Mouse (Mus musculus): ENCODE results near the gene Daam1. TPM values are rescaled to one million over a fixed set of nuclear protein-coding genes. Genes with fewer than 3 reads are reported as not detected.
"Not testable (repeated sequence)": the region's sequence is repeated elsewhere in the genome, so short reads cannot be mapped to it uniquely, and the experiment has no call there.

The Daam1 gene
- total RNA-seq, 4 experiments from 2014 or later, result 62.2 to 67.0 (median 64.0) TPM

DNA sequence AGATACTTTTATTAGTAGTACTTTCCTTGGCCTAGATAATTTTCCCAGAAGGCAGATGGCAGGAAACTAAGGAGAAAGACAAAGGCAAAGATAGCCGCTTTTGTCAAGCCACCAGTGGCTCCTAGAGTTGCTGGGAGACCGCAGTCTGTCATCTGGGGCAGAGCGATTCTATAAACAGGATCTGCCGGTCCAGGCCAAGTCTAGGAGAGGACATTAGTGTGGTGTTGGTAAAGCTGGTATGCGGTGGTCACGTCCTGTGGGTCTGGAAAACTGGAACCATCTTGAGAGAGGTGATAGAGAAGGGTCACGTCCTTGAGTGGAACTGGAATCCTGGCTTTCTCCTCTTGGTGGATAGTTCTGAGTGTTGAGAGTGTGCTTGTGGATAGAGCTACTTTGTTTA, 3.2 kb downstream of the Daam1 start:
- DNase-seq (ENCODE audit: low spot score in 2 of 2), result no peak

DNA sequence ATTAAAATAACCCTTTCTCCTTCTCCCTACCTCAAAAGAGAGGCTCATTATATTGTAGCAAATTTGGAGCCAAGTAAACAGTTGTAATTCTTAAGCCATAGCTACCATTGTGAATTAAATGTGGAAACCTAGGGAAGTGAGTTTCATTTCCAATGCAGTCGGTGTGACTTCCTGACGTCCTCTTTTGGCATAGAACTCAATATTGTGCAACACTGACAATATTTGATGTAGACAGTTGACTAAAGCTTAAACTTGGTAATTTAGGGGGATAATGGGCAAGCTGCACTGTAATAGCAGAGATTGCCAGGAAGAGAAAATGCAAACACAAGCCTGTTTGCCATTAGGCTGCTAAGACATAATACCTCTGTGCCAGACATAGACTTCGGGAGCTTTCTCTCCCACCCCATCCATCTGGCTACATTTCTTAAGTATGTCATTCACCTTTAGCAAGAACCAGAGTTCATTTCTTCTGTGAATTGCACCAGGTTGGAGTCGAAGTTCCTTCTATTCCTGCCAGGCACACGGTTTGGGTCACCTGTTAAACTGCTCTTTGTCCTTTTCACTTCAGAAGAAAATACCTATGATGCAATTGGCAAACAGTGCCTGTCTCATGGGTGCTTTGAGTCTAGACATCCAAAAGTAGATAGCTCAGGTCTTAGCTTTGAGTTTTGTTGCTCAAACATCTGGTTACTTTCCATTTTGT, 5.2 kb downstream of the Daam1 start:
- no peak for DNase-seq (ENCODE audit: low spot score in 2 of 2)

DNA sequence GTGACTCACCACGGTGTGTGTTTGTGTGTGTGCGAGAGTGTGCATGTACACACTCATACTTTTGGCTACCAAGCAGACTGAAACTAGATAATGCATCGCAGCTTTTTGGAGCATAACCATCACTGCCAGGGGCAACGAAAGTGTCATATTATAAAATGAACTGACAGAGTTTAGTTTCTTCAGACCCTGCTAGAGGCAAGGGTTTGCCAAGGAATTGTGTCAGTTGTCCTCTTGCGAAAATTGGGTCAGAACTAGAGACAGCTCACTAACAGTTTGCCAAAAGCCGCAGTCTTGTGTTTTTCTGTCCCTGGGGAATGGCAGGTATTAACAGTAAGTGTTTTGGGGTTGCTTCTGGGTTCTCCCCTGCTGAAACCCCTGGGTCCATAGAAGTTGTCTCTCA, 5.9 kb downstream of the Daam1 start:
- DNase-seq (ENCODE audit: low spot score in 2 of 2), result no peak

DNA sequence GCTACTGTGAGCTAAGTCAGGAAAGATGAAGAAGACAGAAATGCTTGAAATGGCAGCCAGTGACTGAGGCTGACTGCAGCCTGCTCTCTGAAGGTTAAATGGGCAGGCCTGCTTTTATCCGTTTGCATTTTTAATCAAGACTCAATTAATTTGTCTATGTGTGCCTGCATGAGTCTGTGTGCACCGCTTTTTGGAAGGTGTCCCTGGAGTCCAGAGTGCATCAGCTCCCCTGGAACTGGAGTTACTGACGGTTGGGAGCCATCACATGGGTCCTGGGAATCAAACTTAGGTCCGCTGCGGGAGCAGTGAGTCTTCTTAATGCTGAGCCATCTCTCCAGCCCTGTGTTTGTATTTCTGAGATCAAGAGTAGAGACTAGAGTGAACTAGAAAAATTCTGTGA, 6.7 kb downstream of the Daam1 start:
- no peak for DNase-seq (ENCODE audit: low spot score in 2 of 2)

DNA sequence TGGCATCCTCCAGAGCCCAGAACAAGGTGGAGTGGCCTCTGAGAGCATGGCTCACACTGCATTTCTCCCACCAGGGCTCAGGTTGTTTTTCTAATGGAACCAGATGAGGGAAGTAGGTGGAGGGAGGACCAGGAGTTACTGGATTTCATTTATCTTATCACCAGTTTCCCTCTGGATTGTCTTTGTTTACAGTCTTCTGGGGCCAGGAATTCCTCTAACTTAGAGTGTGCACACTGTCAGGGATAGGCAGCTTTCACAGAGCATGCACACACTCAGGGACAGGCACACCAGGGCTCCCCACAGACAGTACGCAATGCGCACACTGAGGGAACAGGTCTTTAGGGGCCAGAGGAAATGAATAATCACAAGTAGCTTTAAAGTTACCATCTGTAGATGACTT, 7.4 kb downstream of the Daam1 start:
- no peak for DNase-seq (ENCODE audit: low spot score in 2 of 2)

DNA sequence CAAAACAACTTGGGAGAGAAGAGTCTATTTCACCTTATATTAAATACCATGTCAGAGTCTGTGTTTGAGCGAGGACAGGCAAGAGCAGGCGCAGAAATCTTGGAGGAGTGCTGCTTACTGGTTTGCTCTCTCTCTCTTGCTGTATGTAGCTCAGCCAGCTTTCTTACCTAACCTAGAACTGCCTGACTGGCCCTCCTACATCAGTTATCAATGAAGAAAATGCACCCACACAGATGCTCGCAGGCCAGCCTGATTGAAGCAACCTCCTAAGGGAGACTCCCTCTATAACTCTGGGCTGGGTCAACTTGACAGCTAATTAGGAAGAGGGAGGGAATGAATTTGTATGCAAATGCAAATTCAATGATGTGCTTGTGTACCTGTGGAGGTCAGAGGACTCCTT, 8.8 kb downstream of the Daam1 start:
- no peak for DNase-seq (ENCODE audit: low spot score in 2 of 2)

DNA sequence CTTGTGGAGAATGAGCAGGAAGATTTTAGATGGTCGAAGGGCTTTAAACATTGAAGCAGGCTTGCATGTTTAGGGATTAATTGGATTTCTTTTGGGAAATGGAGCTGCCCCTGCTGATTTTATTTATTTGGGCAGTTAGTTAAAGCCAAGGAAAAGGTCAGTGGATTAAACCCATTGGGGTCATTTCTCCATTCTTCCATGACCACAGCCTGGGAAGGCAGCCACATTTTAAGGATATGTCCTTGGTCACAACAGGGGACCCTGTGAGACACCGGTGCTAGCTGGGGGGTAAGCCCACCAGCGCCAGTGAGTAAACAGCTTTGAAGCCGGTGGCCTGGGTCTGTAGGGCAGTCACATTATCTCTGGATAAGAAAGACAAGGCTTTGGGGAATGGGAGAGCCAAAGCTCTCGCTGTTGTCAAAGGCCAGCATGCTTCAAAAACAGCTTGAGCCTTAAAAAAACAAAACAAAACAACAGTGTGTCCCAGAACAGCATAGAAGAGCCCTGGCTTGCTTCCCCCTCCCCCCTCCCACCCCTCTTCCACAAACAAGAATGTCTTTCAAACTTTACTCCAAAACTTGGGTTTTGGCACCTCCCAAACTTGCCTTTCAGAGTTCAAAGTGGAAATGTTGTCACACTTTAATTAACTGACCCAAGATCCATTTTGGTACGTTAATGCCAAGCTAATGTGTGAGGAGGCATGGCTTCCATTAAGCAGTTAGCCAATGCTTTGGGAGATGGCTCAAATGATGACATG, 9.7 kb downstream of the Daam1 start:
- no peak for DNase-seq (ENCODE audit: low spot score in 2 of 2)

DNA sequence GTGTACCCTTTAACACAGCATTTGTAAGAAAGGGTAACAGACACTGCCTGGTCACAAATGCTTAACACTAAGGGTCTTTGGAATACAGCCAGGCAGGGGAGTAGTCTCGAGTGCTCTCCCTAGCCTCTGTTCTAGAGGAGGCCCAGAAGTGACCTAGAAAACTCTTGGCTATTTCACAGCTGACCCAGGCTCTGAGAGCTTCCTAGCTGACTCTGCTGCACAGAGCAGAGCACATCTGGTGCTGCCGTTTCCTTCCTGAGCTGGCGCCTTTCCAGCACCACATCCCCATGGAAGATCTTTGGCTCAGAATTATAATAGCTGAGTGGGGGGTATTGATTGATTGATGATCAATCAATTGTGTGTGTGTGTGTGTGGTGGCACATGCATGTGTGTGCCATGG, 11.1 kb downstream of the Daam1 start:
- no peak for DNase-seq (ENCODE audit: low spot score in 2 of 2)

DNA sequence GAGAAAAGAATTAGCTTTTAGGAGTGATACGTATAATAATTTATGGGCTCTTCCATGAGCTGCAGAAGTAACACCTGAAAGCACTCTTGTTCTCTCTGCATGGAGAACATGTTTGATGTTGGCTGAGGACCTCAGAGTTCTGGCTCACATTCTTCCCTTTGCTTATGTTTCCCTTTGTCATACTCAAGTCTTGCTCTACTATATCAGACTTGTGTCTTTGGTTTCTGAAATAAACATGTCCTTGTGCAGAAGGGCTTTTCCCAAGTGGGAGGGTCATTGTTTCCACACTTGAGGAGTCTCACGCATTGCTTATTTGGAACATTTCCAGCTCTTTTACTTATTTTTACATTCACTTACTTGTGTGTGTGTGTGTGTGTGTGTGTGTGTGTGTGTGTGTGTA, 11.7 kb downstream of the Daam1 start:
- DNase-seq (ENCODE audit: low spot score in 2 of 2), result no peak

DNA sequence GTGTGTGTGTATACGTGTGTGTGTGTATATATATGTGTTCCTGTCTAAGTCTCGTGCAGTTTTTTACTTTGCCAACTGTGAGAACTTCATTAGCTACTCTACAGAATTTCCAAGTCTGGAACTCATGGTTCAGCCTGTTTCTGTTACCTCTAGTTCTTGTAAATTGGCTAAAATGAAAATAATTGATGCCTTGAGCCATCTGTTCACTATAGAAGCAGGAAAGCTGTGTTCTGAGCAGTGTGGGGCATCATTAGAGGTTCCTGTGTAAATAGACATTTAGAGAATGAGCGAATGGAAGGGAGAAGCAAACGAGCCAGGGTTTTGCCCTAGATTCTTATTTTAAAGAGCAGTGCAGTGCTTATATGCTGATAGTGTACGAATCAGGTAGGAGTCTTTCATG, 14.6 kb downstream of the Daam1 start:
- no peak for DNase-seq (ENCODE audit: low spot score in 2 of 2)

DNA sequence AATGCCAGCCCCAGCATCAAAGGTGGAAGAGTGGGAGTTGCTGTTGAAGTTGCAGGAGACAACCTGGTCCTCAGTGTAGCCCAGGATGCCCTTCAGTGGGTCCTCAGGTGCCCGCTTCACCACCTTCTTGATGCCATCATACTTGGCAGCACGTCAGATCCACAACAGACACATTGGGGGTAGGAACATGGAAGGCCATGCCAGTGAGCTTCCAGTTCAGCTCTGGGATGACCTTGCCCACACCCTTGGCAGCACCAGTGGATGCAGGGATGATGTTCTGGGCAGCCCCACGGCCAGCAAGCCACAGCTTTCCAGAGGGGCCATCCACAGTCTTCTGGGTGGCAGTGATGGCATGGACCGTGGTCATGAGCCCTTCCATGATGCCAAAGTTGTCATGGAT, 15.5 kb downstream of the Daam1 start:
- DNase-seq (ENCODE audit: low spot score in 2 of 2), result not testable (repeated sequence)

DNA sequence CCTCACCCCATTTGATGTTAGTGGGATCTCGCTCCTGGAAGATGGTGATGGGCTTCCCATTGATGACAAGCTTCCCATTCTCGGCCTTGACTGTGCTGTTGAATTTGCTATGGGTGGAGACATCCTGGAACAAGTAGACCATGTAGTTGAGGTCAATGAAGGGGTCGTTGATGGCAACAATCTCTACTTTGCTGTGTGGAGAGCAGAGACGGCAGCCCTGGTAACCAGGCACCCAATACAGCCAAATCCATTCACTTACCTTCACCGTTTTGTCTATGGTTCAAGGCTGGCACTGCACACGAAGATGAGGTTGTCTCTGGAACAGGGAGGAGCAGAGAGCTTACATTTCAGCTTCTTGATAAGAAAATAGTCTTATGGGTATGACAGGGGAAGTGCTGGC, 16.1 kb downstream of the Daam1 start:
- not testable (repeated sequence) for DNase-seq (ENCODE audit: low spot score in 2 of 2)

DNA sequence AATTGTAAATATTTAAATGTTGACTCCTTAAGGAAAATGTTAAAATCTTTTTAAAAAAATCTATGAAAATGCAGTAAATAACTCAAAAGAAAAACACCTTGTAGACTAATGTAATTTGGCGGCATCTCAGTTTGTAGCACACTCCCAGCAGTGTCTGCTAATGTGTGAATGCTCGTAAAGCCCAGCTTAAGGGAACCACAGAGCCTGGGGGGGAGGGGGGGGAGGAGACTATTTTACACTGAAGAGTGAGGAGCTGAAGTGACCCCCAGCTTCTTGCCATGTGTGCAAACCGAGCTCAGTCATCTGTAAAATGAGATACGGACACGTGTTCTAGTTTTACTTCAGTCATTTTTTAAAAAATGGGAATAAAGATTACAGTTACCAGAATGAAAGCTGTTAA, 16.7 kb downstream of the Daam1 start:
- no peak for DNase-seq (ENCODE audit: low spot score in 2 of 2)

DNA sequence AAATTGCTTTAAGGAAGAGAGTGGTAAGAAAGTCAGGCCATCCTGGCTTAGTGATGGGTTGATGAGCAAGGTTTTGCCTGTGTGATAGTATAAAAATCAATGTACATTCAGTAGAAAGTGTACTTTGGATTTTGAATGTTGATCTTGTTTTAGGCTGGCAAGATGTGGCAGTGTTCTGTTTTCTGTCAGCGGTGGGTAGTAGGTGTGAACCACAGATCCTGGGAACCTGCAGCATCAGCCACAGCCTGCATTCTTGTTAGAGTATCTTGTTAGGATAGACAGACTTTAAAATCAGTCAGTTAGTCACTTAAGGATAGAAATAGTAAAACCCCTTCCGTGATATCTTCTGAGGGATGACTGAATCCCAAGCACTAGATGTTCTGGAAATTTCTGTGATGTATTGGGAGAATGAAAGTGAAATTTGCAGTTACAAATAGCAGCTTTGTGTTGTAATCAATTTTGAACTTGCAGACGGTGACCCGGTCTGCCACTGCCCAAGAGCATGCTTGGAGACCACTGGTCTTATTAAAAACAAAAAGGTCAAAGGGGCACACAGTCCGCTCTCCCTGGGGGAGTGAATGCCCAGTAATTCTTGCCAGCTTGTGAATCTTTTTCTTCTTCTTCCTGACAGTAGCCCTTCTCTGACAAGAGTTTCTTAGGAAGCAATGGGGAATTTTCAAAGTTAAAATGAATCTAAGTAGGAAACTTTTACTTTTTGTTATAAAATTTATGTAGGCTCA, 17.3 kb downstream of the Daam1 start:
- no peak for DNase-seq (ENCODE audit: low spot score in 2 of 2)

DNA sequence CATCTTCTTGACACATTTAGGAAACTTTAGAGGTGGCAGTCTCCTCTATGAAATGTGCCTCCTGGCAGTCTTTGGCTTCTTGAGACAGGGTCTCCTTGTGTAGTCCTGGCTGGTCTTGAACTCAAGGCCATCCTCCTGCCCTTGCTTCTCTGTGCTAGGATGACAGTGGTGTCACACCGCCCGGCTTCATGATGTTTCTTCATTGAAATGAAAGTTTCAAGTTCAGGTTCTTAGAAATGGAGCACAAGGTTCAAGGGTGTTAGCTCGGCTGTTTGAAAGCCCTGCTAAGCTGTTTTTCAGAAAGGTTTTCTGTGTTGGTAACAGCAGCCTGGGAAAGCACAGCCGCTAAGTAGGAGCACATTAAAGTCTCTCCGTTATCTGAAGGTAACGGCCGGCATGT, 18.2 kb downstream of the Daam1 start:
- no peak for DNase-seq (ENCODE audit: low spot score in 2 of 2)

DNA sequence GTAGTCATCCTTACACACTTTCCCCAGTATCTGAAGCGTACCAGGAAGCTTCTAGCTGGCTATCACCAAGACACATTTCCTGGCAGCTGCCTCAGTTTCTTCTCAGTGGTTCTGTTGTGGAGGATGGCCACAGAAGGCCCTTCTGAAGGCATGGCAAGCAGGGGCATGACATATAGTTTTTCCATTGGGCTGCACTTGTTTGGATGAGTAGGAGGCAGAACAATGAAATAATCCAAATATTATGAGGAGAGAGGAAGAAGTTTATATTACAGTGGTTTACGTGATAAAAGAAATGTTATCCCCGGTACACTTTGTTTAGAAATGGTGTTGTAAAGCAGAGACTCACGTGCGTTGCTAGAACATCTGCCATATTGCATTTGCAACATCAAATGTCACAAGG, 19.3 kb downstream of the Daam1 start:
- no peak for DNase-seq (ENCODE audit: low spot score in 2 of 2)

DNA sequence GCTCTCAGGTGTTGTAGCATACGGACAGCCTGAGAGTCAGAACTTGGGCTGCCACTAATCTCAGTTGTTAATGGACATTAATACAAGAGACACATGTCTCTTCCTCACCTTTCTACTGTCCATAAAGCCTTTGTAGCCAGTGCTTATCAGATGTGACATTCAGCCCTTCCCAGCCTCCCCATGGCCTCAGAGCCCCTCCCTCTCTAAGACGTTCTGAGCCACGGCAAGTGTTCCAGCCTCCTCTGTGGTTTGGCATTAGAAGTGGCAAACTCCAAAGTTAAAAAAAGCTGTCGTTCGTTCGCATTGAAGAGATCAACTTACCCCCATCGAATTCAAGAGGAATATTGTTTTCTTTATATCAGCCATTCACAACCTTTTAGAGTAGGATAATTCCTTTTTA, 21.8 kb downstream of the Daam1 start:
- DNase-seq (ENCODE audit: low spot score in 2 of 2), result no peak

DNA sequence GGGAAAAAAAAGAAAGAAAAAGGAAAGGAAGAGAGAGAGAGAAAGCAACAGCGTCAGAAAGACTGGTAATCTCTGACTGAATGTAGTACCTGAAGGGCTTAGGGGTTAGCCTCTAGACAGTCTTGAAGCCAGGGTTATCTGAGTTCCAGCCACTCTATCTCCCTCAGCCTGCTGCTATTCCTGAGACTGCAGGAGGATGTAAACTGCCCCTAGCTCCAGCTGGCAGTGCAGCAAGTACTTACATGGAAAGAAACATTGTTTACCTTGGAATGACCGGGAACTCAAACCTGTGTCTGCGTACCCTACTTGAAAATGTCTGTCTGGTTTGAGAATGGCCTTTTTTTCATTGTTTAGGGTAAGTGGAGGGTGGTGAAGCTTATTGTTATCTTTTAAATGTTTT, 22.8 kb downstream of the Daam1 start:
- DNase-seq (ENCODE audit: low spot score in 2 of 2), result no peak

DNA sequence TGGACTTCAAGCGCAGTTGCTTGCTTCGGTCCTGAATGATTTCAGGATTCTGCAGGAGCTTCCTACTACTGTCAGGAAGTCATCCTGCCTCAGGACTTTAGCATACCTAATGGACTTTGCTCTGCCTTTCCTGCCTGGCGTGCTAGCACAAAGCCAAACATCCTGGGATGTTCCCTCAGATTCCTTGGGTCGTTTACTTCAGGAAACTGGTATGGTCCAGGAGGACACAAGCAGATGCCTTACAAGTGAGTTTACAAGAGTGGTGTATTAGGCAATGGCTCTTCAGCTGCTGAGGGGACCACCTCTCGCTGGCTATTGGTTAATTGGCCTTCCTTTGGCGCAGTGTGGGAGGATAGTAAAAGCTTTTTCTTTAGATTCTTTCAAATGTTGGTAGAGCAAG, 23.3 kb downstream of the Daam1 start:
- no peak for DNase-seq (ENCODE audit: low spot score in 2 of 2)

DNA sequence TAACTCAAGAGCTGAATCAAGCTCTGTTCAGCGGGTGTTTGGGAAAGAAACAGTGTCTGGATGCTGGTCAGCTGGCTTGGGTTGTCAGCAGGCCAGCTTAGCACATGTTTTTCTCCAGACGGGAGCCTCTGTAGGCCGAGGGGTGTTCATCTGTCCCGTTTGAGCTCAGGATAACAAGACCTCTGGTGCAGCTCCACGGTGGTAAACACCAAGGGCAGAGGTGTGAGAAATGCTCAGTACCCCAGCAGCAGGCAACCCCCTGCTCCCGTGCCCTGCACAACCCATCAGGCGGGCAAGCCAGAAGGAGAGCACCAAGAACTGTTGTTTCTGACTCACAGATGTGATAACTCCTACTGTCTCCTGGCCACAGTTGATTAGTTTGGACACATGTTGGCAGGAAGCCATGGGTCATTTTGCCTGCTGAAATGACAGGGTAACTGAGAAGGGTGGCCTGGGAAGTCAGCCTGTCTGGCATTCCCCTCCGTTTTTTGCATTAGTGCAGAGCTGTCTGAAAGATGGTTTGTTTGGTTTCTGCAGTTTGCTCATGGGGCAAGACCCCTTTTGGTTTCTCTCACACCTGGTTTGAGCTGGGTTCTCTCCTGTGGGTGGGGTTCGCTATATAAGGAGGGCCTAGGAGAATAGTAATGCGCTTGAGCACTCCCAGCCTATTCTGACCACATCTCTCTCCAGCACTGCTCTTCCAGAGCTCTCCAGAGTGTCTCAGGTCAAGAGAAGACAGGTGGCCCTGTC, 25.0 kb downstream of the Daam1 start:
- peak; percentile 46 to 56 for DNase-seq (ENCODE audit: low spot score in 2 of 2)

DNA sequence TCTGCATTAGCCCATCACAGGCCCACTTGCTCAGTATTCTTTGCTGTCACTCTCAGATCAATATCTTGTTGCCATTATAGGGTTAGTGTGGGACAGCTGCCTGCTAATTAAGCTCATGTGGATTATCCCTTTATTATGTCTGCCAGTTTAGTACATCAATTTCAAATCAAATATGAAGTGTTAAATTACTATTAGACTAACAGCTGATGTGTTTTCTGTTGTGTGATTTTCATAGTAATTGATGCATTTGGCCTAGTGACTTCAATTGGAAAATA, 25.5 kb downstream of the Daam1 start:
- DNase-seq (ENCODE audit: low spot score in 2 of 2), result no peak

DNA sequence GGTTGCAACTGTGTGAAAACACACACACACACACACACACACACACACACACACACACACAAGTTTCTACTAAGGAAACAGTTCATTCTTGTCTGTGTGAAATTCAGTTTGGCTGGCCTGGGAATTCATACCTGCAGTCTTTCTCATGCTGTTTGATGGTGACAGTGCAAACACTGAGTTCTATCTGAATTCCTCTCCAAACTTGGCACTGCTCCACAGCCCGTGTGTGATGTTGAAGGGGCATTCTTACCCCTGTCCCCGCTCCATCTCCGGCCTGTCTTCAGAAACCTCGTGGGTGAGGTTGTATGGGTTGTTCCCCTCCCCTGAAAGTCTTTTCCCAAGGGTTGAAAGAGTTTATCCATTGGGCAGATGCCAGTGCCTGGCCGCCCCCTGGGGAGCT, 28.2 kb downstream of the Daam1 start:
- no peak for DNase-seq (ENCODE audit: low spot score in 2 of 2)
